Mouse (Mus musculus): Measurements from ENCODE around the gene Pigk.

DNA sequence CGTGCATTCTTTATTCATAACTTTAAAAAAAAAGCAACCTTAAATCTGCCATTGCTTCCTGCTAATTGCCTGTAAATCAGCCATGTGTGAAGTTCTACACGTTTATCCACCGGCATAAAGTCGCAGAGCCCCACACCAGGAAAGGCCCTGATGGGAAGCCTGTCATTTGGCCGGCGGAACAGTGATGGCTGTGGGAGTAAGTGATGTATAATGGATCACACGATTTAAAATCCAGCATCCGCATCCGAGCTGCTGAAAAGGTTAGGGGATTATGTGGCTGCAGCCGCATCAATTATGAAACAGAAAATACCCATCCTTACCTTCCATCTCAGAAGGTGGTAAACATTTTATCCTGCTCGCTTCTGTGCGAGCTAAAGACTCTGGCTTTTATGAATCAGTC, 158.2 kb downstream of the Pigk start:
- TF ChIP-seq CTCF (IDR thresholded peaks at IDR 0.05; ENCODE audit: borderline replicate concordance, insufficient read depth, low read length) = no peak
- no peak for TF ChIP-seq POLR2A (IDR thresholded peaks at IDR 0.05; ENCODE audit: low read depth, low read length)
